Mouse (Mus musculus): ENCODE results near the gene Parvb. TPM values are rescaled to one million over a fixed set of nuclear protein-coding genes. Genes with fewer than 3 reads are reported as not detected.

The Parvb gene
- polyA plus RNA-seq, 1 experiment: 8.5 TPM

DNA sequence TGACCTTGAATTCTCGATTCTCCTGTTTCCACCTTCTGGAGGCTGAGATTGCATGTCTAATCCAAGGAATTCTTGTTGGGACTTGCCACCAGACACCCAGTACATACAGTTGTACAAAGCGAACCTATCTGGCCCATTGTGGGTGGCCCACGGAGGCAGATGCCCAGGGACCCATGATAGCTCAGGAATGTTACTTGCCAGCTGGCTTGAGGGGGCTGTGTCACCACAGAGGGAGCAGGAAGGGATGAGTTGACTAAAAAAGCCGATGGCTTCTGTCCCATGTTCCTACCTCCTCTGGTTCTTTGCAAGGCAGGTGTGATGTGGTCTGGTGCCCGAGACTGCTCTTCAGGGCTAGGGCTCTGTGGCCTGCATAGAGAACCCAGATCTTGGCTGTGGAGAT, 59.3 kb downstream of the Parvb start:
- H3K4me3 ChIP-seq (ENCODE audit: insufficient read depth, low read depth, low read length): no peak overlapping the region
- H3K27me3 ChIP-seq (replicated peaks; ENCODE audit: control insufficient read depth, insufficient read depth, low read length): no peaks in the 10 kb centered on the region
- no peak for DNase-seq
- H3K36me3 ChIP-seq (ENCODE audit: control insufficient read depth, insufficient read depth, low read length): no peaks in the 10 kb centered on the region
- TF ChIP-seq CTCF (conservative IDR thresholded peaks at IDR 0.05; ENCODE audit: insufficient read depth, insufficient read length, low read depth, low read length): no peak
- no peak for TF ChIP-seq POLR2A (IDR thresholded peaks at IDR 0.05; ENCODE audit: low read depth, low read length)
- no peaks in the 10 kb centered on the region for H3K4me1 ChIP-seq (ENCODE audit: control insufficient read depth, insufficient read depth, low read length)
- 93% methylated on average over 5 of the region's 5 CpGs for WGBS
- no peak overlapping the region for H3K27ac ChIP-seq (ENCODE audit: insufficient read depth, low read depth, low read length)

DNA sequence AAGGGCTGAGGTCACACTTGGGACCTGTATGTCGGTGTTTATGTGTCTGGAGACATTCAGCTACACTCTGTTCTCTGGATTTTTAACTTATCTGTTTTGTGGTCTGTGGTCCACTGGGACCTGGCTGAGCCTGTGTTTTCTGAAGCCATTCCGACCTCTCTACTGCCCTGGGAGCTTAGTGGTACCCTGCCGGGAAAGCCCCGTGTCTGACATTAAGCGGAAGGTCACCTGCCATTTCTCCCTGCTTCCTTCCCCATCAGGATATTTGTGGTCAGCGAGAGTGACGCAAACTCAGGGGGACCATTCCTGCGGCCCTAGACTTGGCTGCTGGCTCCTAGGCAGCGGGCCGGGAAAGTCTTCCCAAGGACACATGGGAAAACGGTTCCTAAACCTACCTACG, 61.7 kb downstream of the Parvb start:
- H3K27me3 ChIP-seq (replicated peaks; ENCODE audit: control insufficient read depth, insufficient read depth, low read length): no peaks in the 10 kb centered on the region
- no peaks in the 10 kb centered on the region for H3K36me3 ChIP-seq (ENCODE audit: control insufficient read depth, insufficient read depth, low read length)
- no peaks in the 10 kb centered on the region for H3K4me1 ChIP-seq (ENCODE audit: control insufficient read depth, insufficient read depth, low read length)
- no peak for TF ChIP-seq CTCF (conservative IDR thresholded peaks at IDR 0.05; ENCODE audit: insufficient read depth, insufficient read length, low read depth, low read length)
- WGBS: 82% methylated on average over 12 of the region's 12 CpGs
- DNase-seq: no peak
- no peak overlapping the region for H3K27ac ChIP-seq (ENCODE audit: insufficient read depth, low read depth, low read length)
- H3K4me3 ChIP-seq (ENCODE audit: insufficient read depth, low read depth, low read length): no peak overlapping the region

GRCm38 (mm10) chr15:84294391-84294790, 62.5 kb downstream of the Parvb start:
- H3K27ac ChIP-seq (ENCODE audit: insufficient read depth, low read depth, low read length): no peak overlapping the region
- TF ChIP-seq POLR2A (IDR thresholded peaks at IDR 0.05; ENCODE audit: low read depth, low read length) (no peak), CTCF (conservative IDR thresholded peaks at IDR 0.05; ENCODE audit: insufficient read depth, insufficient read length, low read depth, low read length) (no peak)

GRCm38 (mm10) chr15:84295225-84295624, 63.4 kb downstream of the Parvb start:
- Histone ChIP-seq H3K27me3 (replicated peaks; ENCODE audit: control insufficient read depth, insufficient read depth, low read length) (no peaks in the 10 kb centered on the region), H3K4me3 (ENCODE audit: insufficient read depth, low read depth, low read length) (no peak overlapping the region), H3K36me3 (ENCODE audit: control insufficient read depth, insufficient read depth, low read length) (no peaks in the 10 kb centered on the region), H3K27ac (ENCODE audit: insufficient read depth, low read depth, low read length) (no peak overlapping the region), H3K4me1 (ENCODE audit: control insufficient read depth, insufficient read depth, low read length) (no peaks in the 10 kb centered on the region)
- 63% methylated on average over 10 of the region's 10 CpGs for WGBS
- no peak for DNase-seq
- no peak for TF ChIP-seq CTCF (conservative IDR thresholded peaks at IDR 0.05; ENCODE audit: insufficient read depth, insufficient read length, low read depth, low read length)
- TF ChIP-seq POLR2A (IDR thresholded peaks at IDR 0.05; ENCODE audit: low read depth, low read length): no peak

More at GRCm38 (mm10) chr15:84294391-84294790, 62.5 kb downstream of the Parvb start:
- no peak for DNase-seq
- Histone ChIP-seq H3K27me3 (replicated peaks; ENCODE audit: control insufficient read depth, insufficient read depth, low read length) (no peaks in the 10 kb centered on the region), H3K4me3 (ENCODE audit: insufficient read depth, low read depth, low read length) (no peak overlapping the region), H3K36me3 (ENCODE audit: control insufficient read depth, insufficient read depth, low read length) (no peaks in the 10 kb centered on the region), H3K4me1 (ENCODE audit: control insufficient read depth, insufficient read depth, low read length) (no peaks in the 10 kb centered on the region)
- WGBS: 94% methylated on average over 9 of the region's 9 CpGs

DNA sequence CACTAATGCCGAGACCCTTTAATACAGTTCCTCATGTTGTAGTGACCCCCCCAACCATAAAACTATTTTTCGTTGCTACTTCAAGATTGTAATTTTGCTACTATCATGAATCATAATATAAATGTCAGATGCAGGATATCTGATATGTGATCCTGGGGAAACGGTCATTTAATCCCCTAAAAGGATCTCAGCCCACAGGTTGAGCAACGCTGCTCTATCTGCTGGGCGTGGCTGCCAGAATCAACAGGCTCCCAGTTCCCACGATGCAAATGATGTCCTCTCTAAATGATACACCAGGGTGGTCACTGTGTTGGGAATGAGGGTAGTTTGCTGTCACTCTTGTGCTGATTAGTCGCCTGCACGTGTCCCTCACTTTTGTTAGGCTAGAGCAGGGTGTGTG, 65.6 kb downstream of the Parvb start:
- Histone ChIP-seq H3K4me1 (ENCODE audit: control insufficient read depth, insufficient read depth, low read length) (no peaks in the 10 kb centered on the region), H3K27ac (ENCODE audit: insufficient read depth, low read depth, low read length) (no peak overlapping the region), H3K4me3 (ENCODE audit: insufficient read depth, low read depth, low read length) (no peak overlapping the region), H3K36me3 (ENCODE audit: control insufficient read depth, insufficient read depth, low read length) (no peaks in the 10 kb centered on the region), H3K27me3 (replicated peaks; ENCODE audit: control insufficient read depth, insufficient read depth, low read length) (no peaks in the 10 kb centered on the region)
- WGBS: 66% methylated on average over 8 of the region's 8 CpGs
- TF ChIP-seq CTCF (conservative IDR thresholded peaks at IDR 0.05; ENCODE audit: insufficient read depth, insufficient read length, low read depth, low read length) (no peak), POLR2A (IDR thresholded peaks at IDR 0.05; ENCODE audit: low read depth, low read length) (no peak)
- DNase-seq: no peak

GRCm38 (mm10) chr15:84298804-84299370, 67.0 kb downstream of the Parvb start:
- DNase-seq: no peak
- no peaks in the 10 kb centered on the region for H3K27me3 ChIP-seq (replicated peaks; ENCODE audit: control insufficient read depth, insufficient read depth, low read length)
- 34% methylated on average over 13 of the region's 13 CpGs for WGBS
- H3K4me3 ChIP-seq (ENCODE audit: insufficient read depth, low read depth, low read length): no peak overlapping the region
- no peak overlapping the region for H3K27ac ChIP-seq (ENCODE audit: insufficient read depth, low read depth, low read length)
- TF ChIP-seq POLR2A (IDR thresholded peaks at IDR 0.05; ENCODE audit: low read depth, low read length) (no peak), CTCF (conservative IDR thresholded peaks at IDR 0.05; ENCODE audit: insufficient read depth, insufficient read length, low read depth, low read length) (no peak)
- no peaks in the 10 kb centered on the region for H3K4me1 ChIP-seq (ENCODE audit: control insufficient read depth, insufficient read depth, low read length)
- no peaks in the 10 kb centered on the region for H3K36me3 ChIP-seq (ENCODE audit: control insufficient read depth, insufficient read depth, low read length)

DNA sequence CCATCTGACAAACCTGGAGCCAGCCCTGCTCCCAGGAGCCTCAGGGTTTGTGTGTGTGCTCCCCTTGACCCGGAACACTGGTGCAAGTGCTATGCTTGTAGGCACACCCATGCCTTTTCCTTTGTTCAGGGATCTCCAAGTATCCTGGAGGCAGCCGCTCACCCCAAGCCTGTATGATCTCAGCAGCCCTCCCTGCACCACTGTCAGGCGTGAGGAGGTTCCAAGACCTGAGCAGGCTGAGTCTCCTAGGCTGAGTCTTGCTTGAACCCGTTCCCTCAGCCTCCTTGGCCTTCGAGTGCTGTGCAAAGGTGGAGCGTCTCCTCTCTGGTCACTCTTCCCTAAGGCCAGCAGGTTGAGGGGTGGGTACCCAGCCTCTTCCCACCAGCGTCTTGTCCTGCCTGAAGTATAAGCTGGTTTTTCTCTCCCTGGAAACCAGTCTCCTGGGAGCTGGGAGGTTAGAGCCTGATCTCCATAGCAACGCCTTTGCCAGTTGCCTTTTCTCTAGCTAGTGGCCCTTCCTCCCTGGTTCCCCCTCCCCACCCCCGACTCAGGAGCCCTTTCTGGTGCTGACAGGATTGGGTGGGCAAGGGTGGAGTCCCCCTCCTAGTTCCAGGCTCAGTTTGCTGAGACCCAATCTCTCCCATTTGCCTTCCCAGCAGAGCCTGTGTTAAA, 68.0 kb downstream of the Parvb start:
- Histone ChIP-seq H3K36me3 (ENCODE audit: control insufficient read depth, insufficient read depth, low read length) (no peaks in the 10 kb centered on the region), H3K4me1 (ENCODE audit: control insufficient read depth, insufficient read depth, low read length) (no peaks in the 10 kb centered on the region), H3K27me3 (replicated peaks; ENCODE audit: control insufficient read depth, insufficient read depth, low read length) (no peaks in the 10 kb centered on the region), H3K27ac (ENCODE audit: insufficient read depth, low read depth, low read length) (no peak overlapping the region), H3K4me3 (ENCODE audit: insufficient read depth, low read depth, low read length) (no peak overlapping the region)
- WGBS: 61% methylated on average over 9 of the region's 9 CpGs
- TF ChIP-seq POLR2A (IDR thresholded peaks at IDR 0.05; ENCODE audit: low read depth, low read length) (no peak), CTCF (conservative IDR thresholded peaks at IDR 0.05; ENCODE audit: insufficient read depth, insufficient read length, low read depth, low read length) (no peak)
- no peak for DNase-seq

Measured in kidney, adult 2 months (tissue).